Mouse (Mus musculus): Measurements from ENCODE around the gene Aff1.

- TF ChIP-seq POLR2A (IDR thresholded peaks at IDR 0.05; ENCODE audit: insufficient read depth, low read length), result no peak
- TF ChIP-seq CTCF (IDR thresholded peaks at IDR 0.05; ENCODE audit: low read depth, low read length), result no peak
- TF ChIP-seq EP300 (IDR thresholded peaks at IDR 0.05; ENCODE audit: insufficient read depth, low read depth, low read length), result no peak
Measured at GRCm38 (mm10) chr5:103774703-103775333, 82.6 kb downstream of the Aff1 start.
